8 mouse cellular contexts compared by ENCODE assay signal in the genomic region with DNA sequence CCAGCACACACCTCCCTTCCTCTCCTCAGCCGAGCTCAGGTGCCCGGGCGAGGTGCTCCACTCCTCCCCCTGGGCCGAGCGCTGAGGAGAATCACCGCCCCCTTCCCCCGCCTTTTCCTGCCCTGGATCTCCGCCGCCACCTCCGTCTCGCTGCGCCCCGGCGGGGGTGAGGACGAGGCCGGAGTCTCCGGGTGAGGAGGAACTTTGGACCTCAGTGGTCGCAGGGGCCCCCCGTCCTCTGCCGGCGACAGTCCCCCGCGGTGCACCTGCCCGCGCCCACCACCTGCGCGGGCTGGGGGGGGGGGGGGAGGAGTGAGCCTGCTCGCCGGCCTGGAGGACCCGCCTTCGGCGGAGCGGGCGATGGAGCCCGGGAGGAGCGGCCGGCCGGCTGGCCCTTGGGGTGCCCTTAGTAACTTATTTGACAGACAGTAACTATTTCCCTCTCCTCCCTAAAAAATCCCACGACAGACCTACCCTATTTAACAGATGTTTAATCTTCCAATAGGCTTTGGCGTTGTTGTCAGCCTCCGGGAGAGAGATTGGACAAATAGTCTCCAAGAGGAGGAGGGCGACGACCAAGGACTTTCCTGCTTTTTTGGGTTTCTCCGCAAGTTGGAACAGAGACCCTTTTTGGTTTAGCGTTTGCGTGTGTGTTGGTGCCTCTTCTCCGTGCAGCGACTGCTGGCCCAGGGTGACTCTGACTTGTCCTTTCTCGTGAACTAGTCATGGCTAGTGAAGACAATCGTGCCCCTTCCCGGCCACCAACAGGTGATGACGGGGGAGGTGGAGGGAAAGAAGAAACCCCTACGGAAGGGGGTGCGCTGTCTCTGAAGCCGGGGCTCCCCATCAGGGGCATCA. TPM values are rescaled to one million over a fixed set of nuclear protein-coding genes. Genes with fewer than 3 reads are reported as not detected.
DNase-seq lines count a peak whose midpoint lies in the region; ATAC-seq and TF ChIP-seq lines count a peak whose summit lies in the region.

Gene Lrba, plus strand, starts transcription at position 117 of the 858 bp plus-strand sequence.

- no peaks in the 10 kb centered on the region for H3K4me1 ChIP-seq in cortical plate, adult 2 months (ENCODE audit: control insufficient read depth, insufficient read depth, low read length)

- ATAC-seq in megakaryocyte-erythroid progenitor cell, adult 5-6 weeks (replicated peaks; ENCODE audit: low FRiP score, low TSS enrichment, poor library complexity, severe bottlenecking), result peak; percentile 92

- H3K27ac ChIP-seq in cortical plate, adult 2 months (ENCODE audit: insufficient read depth, low read length), result peak within 1 kb of the TSS; percentile 97

- intact Hi-C loops in left cerebral cortex, postnatal 14 days (cut with DNase I), result no loop called here

- H3K4me3 ChIP-seq in cortical plate, adult 2 months (ENCODE audit: insufficient read depth, low read length), result peak within 1 kb of the TSS; percentile 82

- TF ChIP-seq POLR2A in cortical plate, adult 2 months (IDR thresholded peaks at IDR 0.05; ENCODE audit: extremely low read depth, insufficient read depth, low read length), result no peak; the same call in 1 of the 2 replicates

- DNase-seq in ZHBTc4 (ENCODE audit: low read depth, low spot score), result peak; percentile 92
- DNase-seq in gastrocnemius, postnatal 10 days, result peak; percentile 58
- DNase-seq in induced T-regulatory cell, adult 2 months (ENCODE audit: low read depth), result peak; percentile 92
- DNase-seq in left cerebral cortex, postnatal 14 days (ENCODE audit: low spot score in 2 of 2), result peak; percentile 55 to 61
- DNase-seq in right cerebral cortex, postnatal 25 days, result peak; percentile 79
- peak; percentile 78 to 79 for DNase-seq in urinary bladder, postnatal 36 days (ENCODE audit: low spot score in 2 of 2)

- no peak for TF ChIP-seq CTCF in cortical plate, adult 2 months (IDR thresholded peaks at IDR 0.05; ENCODE audit: extremely low read depth, insufficient read depth, low read length)

RNA-seq across cellular contexts. Expression of gene Lrba, which starts in this region (rescaled TPM):
- 12.1 and 13.9 TPM in 2 replicates for polyA plus RNA-seq in cortical plate, adult 2 months (2012; rRNA removed)
- total RNA-seq in gastrocnemius, postnatal 10 days (2021), result 10 to 100 TPM; 22.7 to 24.1 TPM
- 10 to 100 TPM; 23.1 to 25.1 TPM for total RNA-seq in left cerebral cortex, postnatal 14 days (2021)
- 18.2 and 28.9 TPM in 2 replicates for total RNA-seq in megakaryocyte-erythroid progenitor cell, adult 5-6 weeks (2014; fragmentation: Nextera tagmentation)
- 28.8 and 29.1 TPM in 2 replicates for total RNA-seq in megakaryocyte-erythroid progenitor cell, adult 5-6 weeks (2017)

Comparison
In these comparisons a context has a peak if more than half of its experiments do, and no peak if none do; other contexts are left out.
1. Peak in every context shown above with its lines: DNase-seq, ATAC-seq, H3K4me3 ChIP-seq and H3K27ac ChIP-seq.